Mouse (Mus musculus) G1E (cell line): Measurements from ENCODE around the gene Tmem199. TPM values are rescaled to one million over a fixed set of nuclear protein-coding genes. Genes with fewer than 3 reads are reported as not detected.

ENCODE experiments used
- ATAC-seq: 2 replicates; pipeline ENCODE4 v1.8.0; 2016; ENCODE audit warnings: mild to moderate bottlenecking; ENCODE audit not compliant: insufficient number of reproducible peaks, poor library complexity, low FRiP score, severe bottlenecking; ENCODE audit errors: extremely low read depth
- DNase-seq: peaks from one replicate; pipeline ENCODE4 v3.0.0; 2012; ENCODE audit warnings: low spot score
- H3K27me3 ChIP-seq: 2 replicates; pipeline ENCODE4 v1.6.1; 2012; ENCODE audit warnings: mild to moderate bottlenecking, low read length, inconsistent platforms; ENCODE audit not compliant: insufficient read depth
- H3K36me3 ChIP-seq: replicated peaks from 2 replicates; pipeline ENCODE3; 2012; ENCODE audit warnings: mild to moderate bottlenecking, inconsistent platforms
- H3K4me1 ChIP-seq: 2 replicates; pipeline ENCODE4 v1.6.1; 2012; ENCODE audit warnings: low read depth, low read length, inconsistent platforms, mixed read lengths; ENCODE audit not compliant: insufficient read depth
- H3K4me3 ChIP-seq: 2 replicates; pipeline ENCODE4 v1.5.1; 2012; ENCODE audit warnings: low read depth, mild to moderate bottlenecking, inconsistent platforms, low read length, moderate library complexity, mixed read lengths
- H3K9me3 ChIP-seq: replicated peaks from 2 replicates; pipeline ENCODE4 v1.6.1; 2012; ENCODE audit warnings: inconsistent platforms
- CTCF ChIP-seq: IDR thresholded peaks from 2 replicates; pipeline ENCODE4 v1.5.1; 2012; ENCODE audit warnings: low read depth, low read length, inconsistent platforms, mixed read lengths
- GATA1 ChIP-seq: IDR thresholded peaks from 2 replicates; pipeline ENCODE4 v1.6.1; 2012; ENCODE audit warnings: borderline replicate concordance, low read length, inconsistent platforms, mixed read lengths
- GATA2 ChIP-seq: IDR thresholded peaks from 2 replicates; pipeline ENCODE4 v1.6.1; 2012; ENCODE audit warnings: low read depth, low read length, inconsistent platforms, borderline replicate concordance
- POLR2AphosphoS5 ChIP-seq: IDR thresholded peaks from 2 replicates; pipeline ENCODE4 v1.6.1; 2012; ENCODE audit warnings: low read depth, low read length, inconsistent platforms; ENCODE audit not compliant: insufficient replicate concordance
- TAL1 ChIP-seq: conservative IDR thresholded peaks from 2 replicates; pipeline ENCODE4 v1.6.1; 2012; ENCODE audit warnings: low read depth, low read length, inconsistent platforms, mixed read lengths
- polyA plus RNA-seq: library from polyadenylated mRNA; stranded (reverse); fragments of >175 nt; gene quantifications from 2 replicates; pipeline ENCODE4 v1.2.3, GENCODE M21; 2012
- total RNA-seq, 2 experiments: library from RNA; stranded (forward) in 1 of 2; stranded (reverse) in 1 of 2; fragments of 200-1000 nt in 1 of 2; fragments of >200 nt in 1 of 2; fragmentation: Nextera tagmentation in 1 of 2; gene quantifications; 2 replicates each; pipeline ENCODE4 v1.2.3; 2014 to 2017

Tmem199 gene
- total and polyA plus RNA-seq, 3 experiments = 15.8 to 51.6 (median 25.8) TPM

GRCm38 (mm10) chr11:78528714-78529113 is 16.7 kb upstream of the Tmem199 start:
- Histone ChIP-seq H3K9me3 (no peaks in the 10 kb centered on the region), H3K4me3 (no peak overlapping the region), H3K27me3 (no peaks in the 10 kb centered on the region), H3K36me3 (peaks cover 80% of the 10 kb centered on the region), H3K4me1 (0 out of 2 replicates have a peak, but pooled peaks cover 3% of the 10 kb centered on the region)
- DNase-seq (no peak), ATAC-seq (no peak)
- TF ChIP-seq POLR2AphosphoS5 (no peak), CTCF (no peak), TAL1 (no peak), GATA2 (no peak), GATA1 (no peak)

GRCm38 (mm10) chr11:78524838-78525237 is 12.9 kb upstream of the Tmem199 start:
- H3K36me3 ChIP-seq = peaks cover 100% of the 10 kb centered on the region
- H3K9me3 ChIP-seq = no peaks in the 10 kb centered on the region
- no peak for TF ChIP-seq GATA1
- TF ChIP-seq TAL1 = no peak
- no peak for TF ChIP-seq CTCF
- no peak for TF ChIP-seq POLR2AphosphoS5
- TF ChIP-seq GATA2 = no peak
- H3K4me3 ChIP-seq = no peak overlapping the region
- no peak for ATAC-seq
- H3K27me3 ChIP-seq = no peaks in the 10 kb centered on the region
- DNase-seq = no peak
- peaks cover 5% of the 10 kb centered on the region; the same call in 1 of the 2 replicates for H3K4me1 ChIP-seq

GRCm38 (mm10) chr11:78523241-78523955 is 11.4 kb upstream of the Tmem199 start:
- Histone ChIP-seq H3K9me3 (no peaks in the 10 kb centered on the region), H3K27me3 (no peaks in the 10 kb centered on the region), H3K4me3 (no peak overlapping the region), H3K36me3 (peaks cover 100% of the 10 kb centered on the region), H3K4me1 (peaks cover 12% of the 10 kb centered on the region)
- TF ChIP-seq CTCF (no peak), GATA1 (no peak), TAL1 (no peak), GATA2 (no peak), POLR2AphosphoS5 (no peak)
- no peak for ATAC-seq
- DNase-seq = no peak

- no peak for DNase-seq
- no peak for ATAC-seq
Observed at GRCm38 (mm10) chr11:78522481-78522997, 10.6 kb upstream of the Tmem199 start.

GRCm38 (mm10) chr11:78521880-78522279 is 9.9 kb upstream of the Tmem199 start:
- no peak for ATAC-seq
- no peaks in the 10 kb centered on the region for H3K9me3 ChIP-seq
- TF ChIP-seq GATA2 (no peak), CTCF (no peak), GATA1 (no peak), POLR2AphosphoS5 (no peak), TAL1 (no peak)
- no peak for DNase-seq
- H3K4me1 ChIP-seq = peaks cover 9% of the 10 kb centered on the region
- H3K36me3 ChIP-seq = peaks cover 96% of the 10 kb centered on the region
- no peak overlapping the region for H3K4me3 ChIP-seq
- H3K27me3 ChIP-seq = no peaks in the 10 kb centered on the region

More at GRCm38 (mm10) chr11:78522481-78522997, 10.6 kb upstream of the Tmem199 start:
- TF ChIP-seq GATA2 = no peak
- TF ChIP-seq CTCF = no peak
- no peak for TF ChIP-seq TAL1
- TF ChIP-seq GATA1 = no peak
- TF ChIP-seq POLR2AphosphoS5 = no peak
- H3K36me3 ChIP-seq = peaks cover 100% of the 10 kb centered on the region
- no peaks in the 10 kb centered on the region for H3K9me3 ChIP-seq
- H3K4me3 ChIP-seq = no peak overlapping the region
- no peaks in the 10 kb centered on the region for H3K27me3 ChIP-seq
- peaks cover 9% of the 10 kb centered on the region for H3K4me1 ChIP-seq

- peaks cover 21% of the 10 kb centered on the region for H3K4me1 ChIP-seq
- H3K27me3 ChIP-seq = no peaks in the 10 kb centered on the region
- TF ChIP-seq GATA1 = no peak
- TF ChIP-seq GATA2 = no peak
- no peak for TF ChIP-seq POLR2AphosphoS5
- TF ChIP-seq CTCF = no peak
- TF ChIP-seq TAL1 = no peak
- ATAC-seq (no peak), DNase-seq (no peak)
- H3K36me3 ChIP-seq = peaks cover 95% of the 10 kb centered on the region
- H3K4me3 ChIP-seq = no peak overlapping the region
- no peaks in the 10 kb centered on the region for H3K9me3 ChIP-seq
Observed at GRCm38 (mm10) chr11:78518931-78519330, 7.0 kb upstream of the Tmem199 start.
